Mouse (Mus musculus) layer of hippocampus, postnatal 10 days (tissue): ENCODE measurements around the gene Vmn2r124. TPM values are rescaled to one million over a fixed set of nuclear protein-coding genes. Genes with fewer than 3 reads are reported as not detected.
"Not testable (repeated sequence)": the region's sequence is repeated elsewhere in the genome, so short reads cannot be mapped to it uniquely, and the experiment has no call there.

Experiments used
- DNase-seq, 2 experiments: peaks; one replicate each; pipeline ENCODE4 v3.0.0; 2021; ENCODE audit warnings: low spot score in 2 of 2
- long read RNA-seq: library from polyadenylated mRNA; stranded (forward); transcript quantifications from one replicate; pipeline ENCODE4 v2.0.0, GENCODE M21; 2023
- total RNA-seq, 2 experiments: library from RNA; stranded (reverse); gene quantifications; 2 replicates each; pipeline ENCODE4 v1.2.3; 2021

Vmn2r124 gene
- total RNA-seq: under 1 TPM; 0.11 TPM
- long read RNA-seq: 0 reads

GRCm38 (mm10) chr17:18049124-18049523, at the start of gene Vmn2r124:
TSS of gene Vmn2r124 (plus strand) at chr17:18049424.
- DNase-seq: no peak

DNA sequence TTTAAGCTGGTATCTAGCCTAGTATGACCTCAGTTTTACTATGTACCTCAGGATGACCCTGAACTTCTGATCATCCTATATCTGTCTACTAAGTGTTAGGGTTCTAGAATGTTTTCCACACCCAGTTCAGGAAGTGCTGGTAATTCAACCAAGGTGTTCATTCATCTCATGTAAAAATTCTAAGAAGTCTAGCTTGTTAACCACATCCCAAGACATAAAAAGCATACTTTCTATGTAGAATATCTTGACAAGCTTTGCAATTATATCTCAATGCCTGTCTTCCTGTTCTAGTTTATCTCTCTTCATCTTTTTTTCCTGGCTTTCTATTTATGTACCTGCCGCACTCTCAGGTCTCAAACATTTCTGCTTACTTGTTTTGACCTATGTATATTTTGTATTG, 44.5 kb upstream of the Vmn2r124 start:
- no peak for DNase-seq

- no peak for DNase-seq
Measured at GRCm38 (mm10) chr17:18021433-18021832, 27.8 kb upstream of the Vmn2r124 start, which contains the start of gene Fpr-rs4. TSS of gene Fpr-rs4 (plus strand) at chr17:18021733.

GRCm38 (mm10) chr17:18084716-18085115, 35.5 kb downstream of the Vmn2r124 start, which contains the start of gene Vmn2r91:
TSS of gene Vmn2r91 (plus strand) at chr17:18085016.
- not testable (repeated sequence) for DNase-seq

DNA sequence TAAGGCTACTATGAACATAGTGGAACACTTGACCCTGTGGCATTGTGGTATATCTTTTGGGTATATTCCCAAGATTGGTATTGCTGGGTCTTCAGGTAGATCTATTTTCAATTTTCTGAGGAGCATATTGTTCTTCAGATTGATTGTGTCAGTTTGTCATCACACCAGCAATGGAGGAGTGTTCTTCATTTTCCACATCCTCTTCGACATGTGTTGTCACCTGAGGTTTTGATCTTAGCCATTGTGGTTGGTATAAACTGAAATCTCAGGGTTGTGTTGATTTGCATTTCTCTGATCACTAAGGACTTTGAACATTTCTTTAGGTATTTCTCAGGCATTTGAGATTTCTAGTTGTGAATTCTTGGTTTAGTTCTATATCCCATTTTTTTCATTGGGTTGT, 46.4 kb downstream of the Vmn2r124 start:
- not testable (repeated sequence) for DNase-seq

DNA sequence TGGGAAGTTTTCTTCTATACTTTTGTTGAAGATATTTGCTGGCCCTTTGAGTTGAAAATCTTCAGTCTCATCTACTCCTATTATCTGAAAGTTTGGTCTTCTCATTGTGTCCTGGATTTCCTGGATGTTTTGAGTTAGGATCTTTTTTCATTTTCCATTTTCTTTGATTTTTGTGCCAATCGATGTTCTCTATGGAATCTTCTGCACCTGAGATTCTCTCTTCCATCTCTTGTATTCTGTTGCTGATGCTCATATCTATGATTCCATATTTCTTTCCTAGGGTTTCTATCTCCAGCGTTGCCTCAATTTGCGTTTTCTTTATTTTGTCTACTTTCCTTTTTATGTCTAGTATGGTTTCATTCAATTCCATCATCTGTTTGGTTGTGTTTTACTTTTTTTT, 53.0 kb downstream of the Vmn2r124 start:
- DNase-seq: not testable (repeated sequence)

Other genes starting within 250 kb of the Vmn2r124 start
- 100 to 1,000 TPM in 1 of 2 experiments, 10 to 100 TPM in 1; 79.2 to 100 TPM for gene Spaca6, start 222.3 kb upstream of the Vmn2r124 start, total RNA-seq
- under 1 TPM; 0.20 to 0.34 TPM for gene Has1, start 194.2 kb upstream of the Vmn2r124 start, total RNA-seq
- gene Fpr1, start 165.5 kb upstream of the Vmn2r124 start, total RNA-seq: not detected
- under 1 TPM in 1 of 2 experiments, not detected in 1; 0.57 TPM for gene Fpr2, start 161.6 kb upstream of the Vmn2r124 start, total RNA-seq
- gene Fpr3, start 161.6 kb upstream of the Vmn2r124 start, total RNA-seq: not detected
- gene Fpr-rs4, start 27.7 kb upstream of the Vmn2r124 start, total RNA-seq: not detected
- not detected for gene Vmn2r91, start 35.6 kb downstream of the Vmn2r124 start, total RNA-seq
- gene Vmn2r92, start 102.5 kb downstream of the Vmn2r124 start, total RNA-seq: not detected
- gene Vmn2r94, start 228.3 kb downstream of the Vmn2r124 start, total RNA-seq: not detected
- gene Vmn2r93, start 248.7 kb downstream of the Vmn2r124 start, total RNA-seq: not detected